Mouse (Mus musculus) kidney, adult 18-20 months (tissue): ENCODE data around the gene Gfy.

Experiments
- DNase-seq: peaks from one replicate; pipeline ENCODE4 v3.0.0; 2021

Gfy gene

DNA sequence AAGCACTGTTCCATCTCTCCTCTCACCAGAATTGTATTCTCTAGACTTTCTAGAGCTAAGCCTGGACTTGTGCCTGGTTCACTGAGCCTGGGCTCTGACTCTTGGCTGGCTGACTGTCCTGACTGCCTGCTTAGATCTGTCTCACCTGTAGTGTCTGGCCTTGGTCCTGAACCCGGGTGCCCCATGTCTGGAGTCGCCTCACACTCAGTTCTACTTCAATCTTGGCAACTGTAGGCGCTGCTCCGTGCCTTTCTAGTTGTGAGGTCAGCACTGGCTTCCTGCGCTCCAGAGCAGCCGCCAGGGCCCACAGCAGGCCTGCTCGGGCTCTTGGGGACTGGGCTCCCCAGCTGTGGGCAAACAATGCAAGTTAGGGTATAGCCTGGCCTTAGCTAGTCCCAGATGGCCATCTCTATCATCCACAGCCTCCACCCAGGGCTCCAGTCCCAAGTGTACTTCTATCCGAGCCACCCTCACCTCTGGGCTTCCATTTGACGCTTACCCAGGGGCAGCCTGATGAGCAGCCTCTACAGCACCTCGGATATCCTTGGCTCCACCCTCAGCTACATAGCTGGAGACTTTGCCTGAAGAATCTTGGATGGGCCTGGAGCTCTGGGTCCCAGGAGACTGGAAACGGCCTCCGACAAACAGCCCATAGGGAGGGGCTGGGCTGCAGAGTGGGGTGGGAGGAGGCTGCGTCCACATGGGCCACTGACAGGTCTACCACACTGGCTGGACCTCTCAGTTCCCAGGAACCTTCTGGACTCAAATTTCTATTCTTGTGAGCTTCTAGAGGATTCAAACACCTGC is 34.8 kb downstream of the Gfy start:
- DNase-seq = no peak

- DNase-seq = no peak
Observed at GRCm38 (mm10) chr7:45141914-45142313, 37.5 kb downstream of the Gfy start.

DNA sequence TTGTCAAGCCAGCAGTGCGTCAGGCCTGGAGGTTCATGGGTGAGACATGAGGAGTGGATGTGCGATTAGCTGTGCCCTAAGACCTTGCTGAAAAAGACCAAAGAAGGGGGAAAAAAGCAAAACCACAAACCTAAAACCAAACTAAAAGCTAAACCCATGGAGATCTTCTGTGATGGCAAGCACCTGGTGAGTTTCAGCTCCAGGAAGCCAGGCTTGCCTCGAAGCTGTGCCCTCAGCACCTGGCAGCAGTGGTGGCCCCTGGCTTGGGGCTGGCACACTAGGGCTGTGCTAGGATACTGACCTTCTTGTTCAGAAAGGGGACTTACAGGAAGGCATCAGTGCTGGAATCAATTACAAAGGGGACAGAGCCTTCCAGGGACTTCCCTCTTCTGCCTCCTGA is 38.0 kb downstream of the Gfy start:
- no peak for DNase-seq

DNA sequence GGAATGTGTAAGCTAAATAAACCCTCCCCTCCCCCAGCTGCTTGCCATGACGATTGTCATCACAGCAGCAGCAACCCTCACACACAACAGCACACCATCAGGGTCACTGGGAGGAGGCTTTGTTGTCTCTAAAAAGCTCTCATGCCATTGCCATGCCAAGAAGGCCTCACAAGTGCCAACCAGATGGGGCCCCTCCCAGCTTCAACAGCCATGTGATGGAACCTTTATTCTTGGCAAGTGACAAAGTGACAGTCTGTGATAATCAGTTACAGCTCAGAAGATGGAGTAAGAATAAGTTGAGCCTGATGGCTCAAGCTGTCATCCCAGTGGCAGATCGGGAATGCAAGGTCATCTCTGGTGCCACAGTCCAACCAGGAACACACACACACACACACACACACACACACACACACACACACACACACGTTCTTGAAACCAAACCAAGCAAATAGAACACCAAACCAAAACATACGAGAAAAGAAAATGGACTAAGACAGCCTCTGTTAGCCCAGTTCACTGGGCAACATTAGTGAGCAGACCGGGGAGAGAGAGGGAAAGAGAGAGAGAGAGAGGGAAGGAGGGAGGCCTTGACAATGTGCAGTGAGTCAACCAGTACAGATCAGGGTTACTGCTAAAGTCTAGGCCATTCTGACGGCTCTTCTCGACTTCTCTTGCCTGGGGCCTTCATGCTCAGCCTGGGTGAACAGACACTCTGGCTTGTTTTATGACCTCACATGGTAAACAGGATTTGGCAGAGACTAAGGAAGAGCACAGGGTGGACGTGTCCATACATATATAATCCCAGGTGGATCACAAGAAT is 39.3 kb downstream of the Gfy start:
- no peak for DNase-seq

DNA sequence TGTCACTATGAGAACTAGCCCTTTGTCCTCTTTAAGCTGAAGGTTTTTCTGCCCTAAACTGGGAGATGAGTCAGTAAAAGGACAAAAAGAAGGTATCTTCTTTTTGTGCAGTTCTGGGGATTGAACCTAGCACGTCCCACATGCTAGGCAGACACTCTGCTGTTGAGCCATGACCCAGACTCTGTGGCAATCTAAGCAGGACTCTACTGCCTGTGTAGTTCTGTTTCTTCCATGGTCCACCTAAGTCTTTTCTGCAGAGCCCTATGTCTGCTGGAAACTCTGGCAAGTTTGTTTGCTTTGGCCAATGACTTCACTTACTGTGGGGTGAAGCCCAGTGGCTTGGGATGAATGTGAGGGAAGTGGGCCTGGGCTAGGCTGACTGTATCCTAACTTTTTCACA is 41.0 kb downstream of the Gfy start:
- no peak for DNase-seq

GRCm38 (mm10) chr7:45137171-45138006 is 42.0 kb downstream of the Gfy start:
- DNase-seq = no peak

DNA sequence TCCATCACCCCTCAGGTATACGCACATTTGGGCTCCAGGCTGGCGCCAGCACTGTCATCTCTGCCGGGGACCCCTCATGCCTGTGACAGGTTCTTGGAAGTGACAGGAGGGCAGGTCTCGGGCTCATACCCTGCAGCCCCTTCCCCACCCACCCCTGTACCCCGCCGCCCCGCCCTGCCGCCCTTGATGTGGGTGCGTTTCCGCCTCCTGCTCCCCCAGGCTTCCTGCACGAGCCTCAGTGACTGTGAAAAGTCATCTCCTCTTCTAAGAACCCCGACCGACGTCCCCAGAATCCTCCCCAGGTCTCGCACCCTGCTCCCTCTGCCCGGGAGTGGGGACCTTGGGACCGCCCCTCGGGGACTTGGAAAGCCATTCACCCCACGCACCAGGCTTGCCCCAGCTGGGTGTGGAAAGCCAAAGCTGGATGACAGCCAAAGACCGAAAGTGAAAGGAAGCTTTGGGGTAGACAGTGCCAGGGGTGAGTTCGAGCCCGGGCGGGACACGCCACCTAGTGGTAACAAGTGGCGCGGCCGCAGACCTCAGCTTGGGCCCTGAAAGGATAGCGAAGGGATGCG is 43.3 kb downstream of the Gfy start, which contains the start of the genes Gm45713 and Flt3l:
Gm45713 (minus strand) TSS at position 239 of the 575 bp plus-strand sequence.
Flt3l (minus strand) TSS at position 440 of the 575 bp plus-strand sequence.
- peak; percentile 94 for DNase-seq

- DNase-seq = no peak
Observed at GRCm38 (mm10) chr7:45135370-45135769, 44.0 kb downstream of the Gfy start.

DNA sequence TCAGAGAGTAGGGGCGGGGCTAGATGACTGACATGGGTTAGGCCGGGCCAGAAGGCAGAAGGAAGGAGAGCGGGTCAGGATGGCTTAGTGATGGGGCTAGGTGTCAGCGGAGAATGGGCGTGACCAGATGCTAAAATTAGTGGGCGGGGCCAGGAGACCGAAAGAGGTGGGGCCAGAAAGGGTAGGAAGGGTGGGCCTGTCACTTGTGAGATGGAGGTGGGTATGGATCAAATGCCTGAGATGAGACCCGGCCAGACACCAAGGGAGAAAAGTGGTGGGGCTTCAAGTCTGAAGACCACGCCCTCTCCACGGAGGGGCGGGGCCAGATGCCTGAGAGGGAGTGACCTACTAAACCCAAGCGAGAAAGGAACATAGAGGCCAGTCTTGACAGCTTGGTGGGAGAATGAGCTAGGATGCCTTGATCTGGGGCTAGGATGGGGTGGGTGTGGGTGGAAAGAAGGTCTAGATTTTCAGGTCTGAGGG is 44.8 kb downstream of the Gfy start:
- DNase-seq = peak; percentile 42

DNA sequence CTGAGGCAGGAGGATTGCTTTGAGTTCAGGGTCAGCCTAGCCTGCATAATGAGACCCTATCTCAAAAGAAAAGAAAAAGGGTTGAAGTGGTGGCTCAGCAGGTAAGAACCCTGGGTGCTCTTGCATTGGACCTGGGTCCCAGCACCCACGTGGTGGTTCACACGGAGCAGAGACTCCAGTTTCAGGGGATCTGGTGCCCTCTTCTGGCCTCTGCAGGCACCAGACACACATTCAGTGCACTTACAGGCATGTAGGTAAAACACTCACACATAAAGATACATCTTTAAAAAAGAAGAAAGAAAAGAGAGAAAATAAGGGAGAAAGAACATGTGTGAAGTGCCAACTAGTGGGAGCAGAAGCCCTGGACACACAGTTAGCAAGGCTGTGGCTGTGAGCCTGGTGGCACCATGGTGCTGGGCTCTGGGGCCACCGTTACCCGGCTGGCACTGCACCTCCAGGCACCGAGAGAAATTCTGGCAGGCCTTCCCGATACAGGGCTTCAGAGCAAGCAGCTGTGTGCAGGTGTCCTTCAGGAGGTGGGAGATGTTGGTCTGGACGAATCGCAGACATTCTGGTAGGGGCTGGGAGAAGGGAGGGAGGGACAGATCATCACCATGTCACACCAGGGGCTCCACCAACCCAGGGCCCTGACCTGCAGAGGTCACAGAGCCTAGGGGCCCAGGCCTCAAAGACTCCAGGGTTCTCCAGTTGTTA is 45.8 kb downstream of the Gfy start:
- no peak for DNase-seq

DNA sequence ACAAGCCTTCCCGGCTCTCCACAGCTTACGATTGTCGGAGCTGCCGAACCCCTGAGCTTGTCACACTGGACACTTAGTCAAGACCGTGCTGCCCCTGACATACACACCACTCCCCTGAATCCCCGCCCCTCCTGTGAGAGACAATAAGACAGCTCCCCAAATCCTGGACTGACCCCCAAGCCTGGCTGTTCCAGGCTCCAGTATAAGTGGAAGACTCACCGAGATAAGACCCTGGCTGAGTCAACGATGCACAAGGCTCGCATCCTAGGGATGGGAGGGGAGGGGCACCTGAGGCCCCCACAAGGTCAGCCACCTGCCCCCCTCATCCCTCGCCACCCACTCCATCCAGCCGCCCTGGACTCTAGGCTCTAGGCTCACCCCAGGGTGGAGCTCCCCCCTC is 47.5 kb downstream of the Gfy start:
- DNase-seq = no peak

DNA sequence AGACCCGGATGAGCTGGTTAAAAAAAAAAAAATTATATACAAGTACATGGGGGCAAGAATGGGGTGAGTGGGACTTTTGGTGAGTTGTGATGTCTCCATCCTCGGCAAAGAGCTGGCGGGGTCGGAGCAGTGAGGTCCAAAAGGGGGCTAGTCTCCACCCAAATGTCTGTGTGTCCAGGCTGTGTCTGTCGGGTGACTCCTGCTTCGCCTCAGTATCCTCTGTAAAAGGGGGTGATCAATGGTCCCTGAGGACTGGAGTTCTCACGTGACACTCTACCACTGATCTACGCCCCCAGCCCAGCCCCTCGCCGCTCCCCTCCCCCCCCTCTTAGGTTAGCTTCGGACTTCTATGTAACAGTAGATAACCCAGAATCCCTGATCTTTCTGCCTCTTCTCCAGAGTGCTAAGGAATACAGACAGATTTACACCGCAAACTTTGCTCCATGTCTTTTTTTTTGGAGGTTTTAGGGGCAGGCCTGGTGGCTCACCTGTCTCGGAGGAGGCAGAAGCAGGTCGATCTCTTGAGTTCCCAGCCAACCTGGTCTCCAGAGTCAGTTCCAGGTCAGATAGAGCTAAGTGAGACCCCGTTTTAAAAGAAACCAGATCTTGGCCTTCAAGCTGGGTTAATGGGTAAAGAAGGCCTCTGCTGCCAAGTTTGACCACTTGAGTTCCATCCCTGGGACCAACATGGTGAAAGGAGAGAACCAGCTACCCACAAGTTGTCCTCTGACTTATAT is 49.4 kb downstream of the Gfy start:
- no peak for DNase-seq

DNA sequence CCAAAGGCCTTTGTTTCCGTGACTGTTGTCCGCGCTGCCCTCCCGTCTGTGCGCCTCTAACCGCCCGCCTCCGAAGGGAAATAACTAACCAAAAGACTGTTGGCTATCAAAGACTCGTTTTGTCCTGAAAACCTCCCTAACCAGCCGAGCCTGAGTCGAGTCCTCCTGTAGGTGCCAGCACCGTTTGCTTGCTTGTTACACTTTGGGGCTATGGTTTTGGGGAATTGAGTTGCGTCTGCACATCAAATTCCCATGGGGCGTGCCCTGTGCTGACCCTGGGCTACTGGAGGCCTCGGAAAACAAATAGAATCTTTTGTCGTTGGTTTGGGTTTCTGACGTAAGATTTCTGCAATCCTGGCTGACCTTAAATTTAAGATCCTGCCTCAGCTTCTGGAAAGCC is 50.1 kb downstream of the Gfy start:
- DNase-seq = no peak

- DNase-seq = peak; percentile 97
Observed at GRCm38 (mm10) chr7:45128624-45129246, 50.6 kb downstream of the Gfy start, which contains the start of gene Rpl13a. Gene Rpl13a (minus strand): TSS chr7:45128761.

- DNase-seq = no peak
Observed at GRCm38 (mm10) chr7:45127700-45128224, 51.6 kb downstream of the Gfy start.

- no peak for DNase-seq
Observed at GRCm38 (mm10) chr7:45126844-45127699, 52.3 kb downstream of the Gfy start.
